Mouse (Mus musculus) spleen, adult 12 weeks (tissue): Measurements from ENCODE around the gene Sult2b1.
A peak's percentile ranks its signal among the peaks of the same experiment; 100 is the strongest.

Experiments used
- DNase-seq: peaks from one replicate; pipeline ENCODE4 v3.0.0; 2022; ENCODE audit warnings: low spot score

The Sult2b1 gene

DNA sequence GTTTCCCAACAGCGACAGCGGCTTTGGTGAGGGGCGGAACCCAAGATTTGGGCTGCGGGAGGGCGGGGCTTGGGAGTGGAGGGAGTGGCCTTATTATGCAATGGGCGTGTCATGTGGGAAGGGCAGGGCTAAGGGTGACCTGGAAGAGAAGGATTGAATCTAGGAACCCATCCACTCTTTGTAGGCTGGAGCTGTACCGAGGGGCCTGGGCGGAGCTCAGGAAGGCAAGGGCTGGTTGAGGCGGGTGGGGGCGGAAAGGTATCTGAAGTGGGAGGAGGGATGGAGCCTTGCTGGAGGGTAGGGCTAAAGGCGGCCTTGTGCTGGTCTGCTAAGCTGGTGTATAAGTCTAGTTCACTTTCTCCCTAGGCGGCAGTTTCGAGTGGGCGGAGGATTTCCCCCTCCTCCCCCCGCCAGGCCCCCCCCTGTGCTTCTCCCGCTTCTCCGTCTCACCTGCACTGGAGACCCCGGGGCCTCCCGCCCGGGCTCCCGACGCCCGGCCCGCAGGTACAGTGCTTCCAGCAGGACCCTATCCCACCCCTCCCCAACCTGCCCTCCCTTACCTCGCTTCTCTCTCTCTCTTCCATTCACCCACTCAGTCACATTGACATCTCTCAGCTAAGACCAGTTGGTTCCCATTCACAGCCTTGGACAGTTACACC, 16.2 kb upstream of the Sult2b1 start:
- DNase-seq: peak; percentile 58

DNA sequence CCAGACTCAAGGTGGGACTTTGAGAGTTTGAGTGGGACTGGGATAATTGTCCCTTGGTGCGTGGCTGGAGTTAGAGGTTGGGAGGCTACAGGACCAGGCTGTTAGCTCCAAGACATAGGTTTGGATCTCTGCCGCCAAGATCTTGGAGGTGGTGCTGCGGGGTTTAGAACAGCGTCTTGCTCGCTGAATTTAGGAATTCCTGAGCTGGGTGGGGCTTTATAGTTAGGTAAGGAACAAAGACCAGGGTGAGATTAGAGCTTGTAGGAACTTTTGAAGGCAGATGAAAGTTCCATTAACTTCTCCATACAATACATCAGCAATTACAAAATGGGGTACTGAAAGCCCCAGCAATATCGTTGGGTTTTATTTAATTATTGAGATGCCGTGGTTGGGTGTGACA, 15.5 kb upstream of the Sult2b1 start:
- no peak for DNase-seq

DNA sequence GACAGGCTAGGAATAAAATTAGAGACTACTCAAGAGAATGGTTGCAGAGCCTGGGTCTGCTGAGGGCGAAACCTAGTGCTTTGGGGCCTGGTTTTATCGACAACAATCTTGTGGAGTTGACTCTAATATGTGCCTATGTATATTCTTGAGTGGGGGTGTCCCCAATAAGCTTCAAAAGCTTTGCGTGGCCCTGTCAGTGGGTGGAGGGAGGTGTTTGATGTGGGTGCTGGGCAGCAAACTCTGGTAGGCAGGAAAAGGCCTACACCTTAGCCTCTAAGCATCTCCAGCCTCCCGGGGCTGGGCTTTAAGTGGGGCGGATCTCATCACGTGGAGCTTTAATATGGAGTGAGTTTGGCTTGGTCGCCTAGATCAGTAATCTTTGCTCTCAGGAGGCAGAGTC, 14.5 kb upstream of the Sult2b1 start:
- no peak for DNase-seq

DNA sequence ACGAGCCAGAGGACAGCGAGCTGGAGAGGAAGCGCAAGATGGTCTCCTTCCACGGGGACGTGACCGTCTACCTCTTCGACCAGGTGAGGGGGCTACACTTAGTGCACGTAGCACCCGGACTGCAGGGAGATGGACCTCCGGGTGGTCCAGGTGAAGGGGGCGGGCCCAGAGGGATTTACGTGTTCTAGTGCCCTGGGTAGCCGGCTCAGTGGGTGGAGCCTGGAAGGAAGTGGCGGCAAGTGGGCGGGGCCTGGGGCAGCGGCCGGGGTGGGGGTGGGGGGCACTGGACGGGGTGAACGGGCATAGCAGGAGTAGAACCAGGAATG, 14.0 kb upstream of the Sult2b1 start:
- peak; percentile 42 for DNase-seq

DNA sequence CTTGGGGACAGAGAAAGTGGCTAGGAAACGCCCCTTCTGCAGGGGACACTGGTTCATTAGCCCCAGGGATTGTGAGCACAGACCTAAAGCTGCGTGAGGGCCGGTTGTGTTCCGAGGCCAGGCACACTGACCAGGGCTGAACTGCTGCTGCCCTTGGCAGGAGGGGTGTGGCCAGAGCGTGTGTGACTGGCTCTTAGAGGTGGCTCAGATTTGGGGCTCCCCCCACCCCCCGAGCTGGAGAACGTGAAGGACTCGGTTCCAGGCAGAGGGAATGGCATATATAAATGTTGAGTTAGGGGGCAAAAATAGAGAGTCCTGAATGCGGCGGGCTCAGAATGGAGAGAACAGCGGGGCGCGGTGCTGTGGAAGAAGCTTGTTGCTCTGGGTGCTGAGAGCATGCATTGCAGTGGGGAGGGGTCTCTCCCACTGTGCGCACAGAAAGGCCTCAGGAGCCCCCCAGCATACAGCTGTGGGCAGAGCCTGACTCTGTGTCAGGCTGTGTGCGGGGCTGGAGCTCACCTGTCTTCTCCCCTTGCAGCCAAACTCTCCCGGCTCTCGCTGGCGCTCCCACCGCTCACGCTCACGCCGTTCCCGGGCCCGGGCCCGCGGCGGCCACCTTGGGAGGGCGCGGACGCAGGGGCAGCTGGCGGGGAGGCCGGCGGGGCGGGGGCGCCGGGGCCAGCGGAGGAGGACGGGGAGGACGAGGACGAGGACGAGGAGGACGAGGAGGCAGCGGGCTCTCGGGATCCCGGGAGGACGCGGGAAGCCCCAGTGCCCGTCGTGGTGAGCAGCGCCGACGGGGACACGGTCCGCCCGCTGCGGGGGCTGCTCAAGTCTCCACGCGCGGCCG, 13.4 kb upstream of the Sult2b1 start:
- DNase-seq: no peak

DNA sequence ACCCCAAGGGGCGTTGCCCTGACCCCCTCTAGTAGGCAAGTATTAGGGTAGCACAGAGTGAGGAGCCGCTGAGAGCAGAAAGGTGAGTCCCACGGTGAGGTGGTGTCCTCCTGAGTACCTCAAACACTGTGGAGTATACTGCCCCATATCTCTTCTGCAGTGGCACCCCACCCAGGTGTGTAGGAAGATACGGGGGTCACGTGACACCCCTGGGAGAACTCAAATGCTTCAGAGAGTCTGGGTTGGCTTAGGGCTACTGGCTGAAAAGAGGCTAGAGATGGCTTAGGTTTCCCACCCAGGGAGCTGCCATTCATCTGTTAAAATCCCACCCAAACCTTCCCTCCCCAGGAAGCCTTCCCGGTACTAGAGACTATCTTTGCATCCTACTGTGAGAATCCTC, 12.5 kb upstream of the Sult2b1 start:
- peak; percentile 69 for DNase-seq

DNA sequence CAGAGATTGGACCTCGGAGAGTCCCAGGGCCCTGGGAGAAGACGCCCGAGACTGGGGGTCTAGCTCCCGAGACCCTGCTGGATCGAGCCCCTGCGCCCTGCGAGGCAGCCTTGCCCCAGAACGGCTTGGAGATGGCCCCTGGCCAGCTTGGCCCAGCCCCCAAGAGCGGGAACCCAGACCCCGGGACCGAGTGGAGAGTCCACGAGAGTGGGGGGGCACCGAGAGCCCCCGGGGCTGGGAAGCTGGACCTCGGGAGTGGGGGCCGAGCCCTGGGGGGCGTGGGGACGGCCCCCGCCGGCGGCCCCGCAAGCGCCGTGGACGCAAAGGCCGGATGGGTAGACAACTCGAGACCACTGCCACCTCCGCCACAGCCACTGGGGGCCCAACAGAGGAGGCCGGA, 10.5 kb upstream of the Sult2b1 start:
- DNase-seq: no peak

DNA sequence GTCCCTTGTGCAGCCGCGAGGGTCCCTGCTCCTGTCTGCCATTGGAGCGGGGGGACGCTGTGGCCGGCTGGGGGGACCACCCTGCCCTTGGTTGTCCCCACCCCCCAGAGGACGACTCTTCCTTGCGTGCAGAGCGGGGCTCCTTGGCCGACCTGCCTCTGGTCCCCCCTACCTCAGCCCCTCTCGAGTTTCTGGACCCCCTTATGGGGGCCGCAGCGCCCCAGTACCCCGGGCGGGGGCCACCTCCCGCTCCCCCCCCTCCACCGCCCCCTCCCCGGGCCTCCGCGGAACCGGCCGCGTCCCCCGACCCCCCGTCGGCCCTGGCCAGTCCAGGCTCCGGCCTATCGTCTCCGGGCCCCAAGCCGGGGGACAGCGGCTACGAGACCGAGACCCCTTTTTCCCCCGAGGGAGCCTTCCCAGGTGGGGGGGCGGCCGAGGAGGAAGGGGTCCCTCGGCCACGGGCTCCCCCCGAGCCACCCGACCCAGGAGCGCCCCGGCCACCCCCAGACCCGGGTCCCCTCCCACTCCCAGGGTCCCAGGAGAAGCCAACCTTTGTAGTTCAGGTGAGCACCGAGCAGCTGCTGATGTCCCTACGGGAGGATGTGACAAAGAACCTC, 9.6 kb upstream of the Sult2b1 start:
- no peak for DNase-seq

DNA sequence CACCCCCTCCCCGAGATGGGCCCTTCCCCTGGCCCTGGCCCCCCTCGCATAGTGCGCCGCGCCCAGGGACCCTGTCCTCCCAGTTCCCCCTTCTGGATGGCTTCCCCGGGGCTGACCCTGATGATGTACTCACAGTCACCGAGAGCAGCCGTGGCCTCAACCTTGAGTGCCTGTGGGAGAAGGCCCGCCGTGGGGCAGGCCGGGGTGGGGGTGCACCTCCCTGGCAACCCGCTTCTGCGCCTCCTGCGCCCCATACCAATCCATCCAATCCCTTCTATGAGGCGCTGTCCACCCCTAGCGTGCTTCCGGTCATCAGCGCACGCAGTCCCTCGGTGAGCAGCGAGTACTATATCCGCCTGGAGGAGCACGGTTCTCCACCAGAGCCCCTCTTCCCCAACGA, 8.8 kb upstream of the Sult2b1 start:
- no peak for DNase-seq

DNA sequence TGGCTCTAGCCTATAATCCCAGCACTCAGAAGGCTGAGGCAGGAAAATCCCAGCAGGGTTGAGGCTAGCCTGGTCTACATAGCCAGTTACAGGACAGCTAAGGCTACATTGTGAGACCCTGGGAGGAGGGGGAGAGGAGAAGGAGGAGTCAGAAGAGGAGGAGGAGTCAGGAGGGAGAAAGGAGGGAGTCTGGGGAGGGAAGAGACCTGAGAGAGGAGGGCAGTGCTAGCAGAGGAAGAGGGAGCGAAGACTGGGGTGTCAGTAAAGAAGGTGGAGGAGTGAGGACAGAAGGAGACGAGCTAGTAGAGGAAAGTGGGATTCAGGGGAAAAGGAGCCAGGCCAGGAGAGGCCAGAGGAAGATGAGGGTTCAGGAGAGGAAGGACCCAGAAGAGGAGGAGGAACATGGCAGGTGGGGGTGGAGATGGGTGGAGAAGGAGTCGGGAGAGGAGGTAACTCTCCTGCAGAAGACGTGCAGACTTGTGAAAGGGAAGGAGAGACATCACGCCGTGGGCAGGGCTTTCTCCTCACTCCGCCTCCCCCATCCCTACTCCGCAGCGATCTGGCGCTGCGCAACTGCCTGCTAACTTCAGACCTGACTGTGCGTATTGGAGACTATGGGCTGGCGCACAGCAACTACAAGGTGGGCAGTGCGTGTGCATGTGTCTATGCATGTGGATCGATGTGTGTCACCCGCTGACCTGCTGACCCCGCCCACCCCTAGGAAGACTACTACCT, 7.5 kb upstream of the Sult2b1 start:
- DNase-seq: no peak

DNA sequence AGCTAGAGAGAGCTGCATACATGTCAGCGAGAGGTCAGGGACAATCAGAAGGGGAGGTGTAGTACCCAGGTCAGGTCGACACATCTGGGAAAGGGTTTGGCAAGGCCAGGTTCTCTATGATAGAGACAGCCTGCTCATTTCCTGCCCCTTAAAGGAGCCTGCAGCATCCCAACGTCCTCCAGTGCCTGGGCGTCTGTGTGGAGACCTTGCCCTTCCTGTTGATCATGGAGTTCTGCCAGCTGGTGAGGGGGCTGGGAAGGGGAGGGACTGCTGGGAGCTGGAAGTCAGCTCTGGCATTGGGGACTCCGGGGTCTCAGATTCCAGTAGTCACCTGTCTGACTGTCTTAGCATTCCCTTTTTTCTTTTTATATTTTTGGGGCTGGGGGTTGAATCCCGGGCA, 6.3 kb upstream of the Sult2b1 start:
- DNase-seq: no peak

DNA sequence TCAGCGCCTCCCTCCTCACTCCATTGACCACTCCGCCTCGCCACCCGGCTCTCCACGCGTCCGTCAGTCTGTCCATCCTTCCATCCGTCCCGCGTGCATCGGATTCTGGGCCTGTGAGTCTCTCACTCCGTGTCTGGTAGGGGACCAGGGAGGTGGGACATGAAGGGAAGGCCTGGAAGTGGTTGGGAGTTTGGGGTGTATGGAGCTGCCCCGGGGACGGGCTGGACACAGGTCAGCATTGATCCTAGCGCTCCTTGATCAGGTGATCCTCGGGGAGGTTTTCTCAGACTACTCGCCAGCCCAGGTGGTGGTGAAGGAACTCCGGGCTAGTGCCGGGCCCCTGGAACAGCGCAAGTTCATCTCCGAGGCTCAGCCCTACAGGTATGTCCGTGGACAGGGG, 3.2 kb upstream of the Sult2b1 start:
- no peak for DNase-seq

DNA sequence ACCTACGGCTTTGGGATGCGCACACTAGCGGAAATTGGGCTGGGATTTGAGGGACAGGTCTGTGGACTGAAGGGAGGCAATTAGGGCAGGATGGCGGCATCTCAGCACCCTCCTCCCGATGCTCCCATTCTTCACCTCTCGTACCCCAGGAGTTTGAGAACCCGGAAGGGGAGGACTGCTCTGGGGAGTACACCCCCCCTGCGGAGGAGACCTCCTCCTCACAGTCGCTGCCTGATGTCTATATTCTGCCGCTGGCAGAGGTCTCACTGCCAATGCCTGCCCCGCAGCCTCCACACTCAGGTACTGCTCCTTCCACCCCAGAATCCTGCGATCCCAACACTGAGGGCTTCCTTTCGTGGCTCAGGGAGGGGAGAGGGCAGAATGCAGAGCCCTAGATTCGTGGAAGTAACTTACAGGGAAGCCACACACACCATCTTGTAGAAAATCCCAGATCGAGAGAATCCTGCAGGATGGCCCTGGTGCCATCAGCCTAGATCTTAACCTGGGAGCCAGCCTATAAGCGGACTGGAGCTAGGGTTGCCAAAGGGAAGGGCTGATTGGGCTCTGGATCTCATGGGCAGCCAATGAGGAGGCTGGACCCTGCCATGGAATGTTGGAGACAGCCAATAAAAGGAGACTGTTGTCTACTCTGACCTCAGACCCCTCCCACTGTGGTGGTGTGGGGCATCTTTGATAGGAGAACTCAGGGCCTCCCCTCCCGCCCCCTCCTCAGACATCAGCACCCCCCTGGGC, 2.4 kb upstream of the Sult2b1 start:
- no peak for DNase-seq

DNA sequence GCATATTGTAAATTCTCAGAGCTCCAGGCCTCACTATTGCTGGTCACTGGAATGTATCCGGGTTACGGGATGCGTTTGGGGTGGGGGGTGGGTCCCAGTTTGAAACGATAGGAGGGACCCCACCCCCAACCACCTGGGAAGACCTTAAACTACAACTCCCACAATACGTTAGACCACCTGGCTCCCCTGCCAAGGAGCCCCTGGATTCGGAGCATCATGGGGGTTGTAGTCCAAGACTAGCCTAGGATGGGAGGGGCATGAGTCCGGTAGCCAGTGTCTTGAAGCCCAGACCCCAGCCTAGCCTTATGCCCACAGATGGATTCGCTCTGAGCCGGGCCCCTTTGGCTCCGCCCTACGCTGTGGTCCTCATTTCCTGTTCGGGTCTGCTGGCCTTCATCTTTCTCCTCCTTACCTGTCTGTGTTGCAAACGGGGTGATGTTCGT, 1.7 kb upstream of the Sult2b1 start:
- DNase-seq: no peak

DNA sequence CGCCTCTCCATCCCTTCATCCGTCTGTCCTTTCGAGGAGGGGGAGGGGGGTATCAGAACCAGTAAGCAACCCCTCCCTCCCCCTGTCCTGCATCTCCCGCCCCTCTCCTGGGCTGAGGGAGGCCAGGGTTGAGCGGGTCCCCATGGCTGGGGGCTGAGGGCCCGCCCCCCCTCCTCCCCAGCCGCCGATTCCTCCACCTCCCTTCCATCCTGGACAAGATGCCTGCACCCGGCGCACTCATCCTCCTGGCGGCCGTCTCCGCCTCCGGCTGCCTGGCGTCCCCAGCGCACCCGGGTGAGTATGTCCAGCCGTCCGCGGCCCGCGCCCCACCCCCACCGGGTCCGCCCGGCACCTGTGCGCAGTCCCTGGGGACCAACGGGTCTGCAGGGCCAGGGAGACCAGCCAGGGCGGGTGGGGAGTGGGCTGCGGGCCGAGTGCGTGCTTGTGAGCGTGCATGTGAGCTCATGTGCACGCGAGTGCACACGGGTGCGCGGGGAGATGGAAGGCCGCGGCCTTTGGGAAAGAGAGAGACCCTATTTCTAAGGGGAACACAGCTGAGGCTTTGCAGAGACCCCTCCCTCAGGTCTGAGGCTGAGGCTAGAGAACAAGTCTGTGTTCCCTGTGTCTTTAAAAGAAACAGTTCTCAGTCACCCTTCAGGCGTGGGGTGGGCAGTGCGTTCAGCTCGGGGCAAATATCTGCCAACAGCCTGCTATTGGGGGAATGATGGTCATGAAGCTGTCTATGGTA, 1.1 kb upstream of the Sult2b1 start:
- DNase-seq: no peak

DNA sequence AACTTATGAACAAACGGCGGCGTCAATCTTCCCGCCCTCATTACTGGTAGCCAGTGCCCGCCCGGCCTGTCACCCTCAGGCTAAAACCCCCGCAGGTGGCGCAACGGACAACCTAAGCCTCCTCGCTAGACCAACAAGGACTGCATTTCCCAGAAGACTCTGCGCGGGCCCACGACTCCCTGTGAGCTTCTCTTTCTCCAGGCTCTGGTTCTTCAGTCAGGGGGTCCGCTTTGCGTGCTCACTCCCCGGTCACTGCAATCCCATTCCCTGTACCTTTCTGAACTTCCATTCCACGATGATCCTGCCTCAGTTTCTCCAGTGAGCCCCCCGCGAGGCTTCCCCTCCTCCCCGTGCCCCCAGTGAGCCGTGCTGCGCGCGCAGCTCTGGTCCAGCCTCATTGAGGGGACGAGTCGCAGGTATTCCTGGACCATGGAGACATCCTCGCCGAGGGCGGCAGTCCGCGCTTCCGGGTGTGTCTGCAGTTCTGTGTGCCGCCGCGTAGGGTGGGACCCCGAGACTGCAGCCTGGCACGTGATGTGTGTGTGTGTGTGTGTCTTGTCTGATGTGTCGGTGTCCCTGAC, 868 bp downstream of the Sult2b1 start, which contains the start of gene Lmtk3:
TSS of gene Lmtk3 (plus strand) at position 228 of the 581 bp plus-strand sequence.
- no peak for DNase-seq

DNA sequence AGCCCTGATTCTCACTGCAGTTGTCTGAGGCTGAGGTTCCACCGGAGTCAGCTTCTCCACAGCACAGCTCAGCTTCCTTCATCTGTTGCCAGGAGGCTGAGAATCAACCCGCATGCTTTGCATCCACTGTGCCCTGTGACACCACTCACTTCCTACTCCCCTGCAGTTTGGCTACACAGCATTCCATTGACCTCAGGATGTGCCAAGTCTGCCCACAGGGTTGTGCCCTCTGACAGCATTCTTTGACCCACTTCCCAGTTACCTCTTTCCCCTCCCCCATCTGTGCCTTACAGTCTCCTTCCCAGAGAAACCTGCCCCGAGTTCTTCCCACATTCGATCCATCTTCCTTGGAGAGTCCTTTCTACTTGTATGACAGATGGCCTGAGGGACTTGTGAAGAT, 2.2 kb downstream of the Sult2b1 start:
- DNase-seq: no peak

DNA sequence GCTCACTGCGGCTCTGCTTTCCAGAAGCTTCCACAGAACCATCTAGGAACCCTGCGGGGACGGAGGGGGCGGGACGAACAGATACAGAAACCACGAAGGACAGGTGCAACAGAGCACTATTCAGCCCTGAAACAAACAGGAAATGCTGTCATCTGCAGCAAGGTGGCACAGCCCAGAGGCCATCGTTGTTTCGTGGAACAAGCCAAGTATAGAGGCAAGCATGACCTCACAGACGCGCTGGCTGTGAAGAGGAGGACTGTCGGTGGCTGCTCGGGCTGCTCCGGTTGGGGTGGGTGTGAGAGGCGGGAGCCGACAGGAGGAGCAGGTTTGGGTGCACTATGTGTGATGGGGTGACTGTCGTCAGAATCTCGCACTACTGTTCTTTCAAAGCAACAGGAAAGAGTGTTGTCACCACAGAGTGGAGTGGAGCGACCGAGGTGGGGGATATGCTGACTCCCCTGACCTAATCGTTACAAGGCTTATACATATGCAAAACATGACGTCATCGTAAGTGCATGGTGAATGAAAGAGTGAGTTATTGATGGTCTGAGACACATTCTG, 5.3 kb downstream of the Sult2b1 start:
- DNase-seq: no peak

DNA sequence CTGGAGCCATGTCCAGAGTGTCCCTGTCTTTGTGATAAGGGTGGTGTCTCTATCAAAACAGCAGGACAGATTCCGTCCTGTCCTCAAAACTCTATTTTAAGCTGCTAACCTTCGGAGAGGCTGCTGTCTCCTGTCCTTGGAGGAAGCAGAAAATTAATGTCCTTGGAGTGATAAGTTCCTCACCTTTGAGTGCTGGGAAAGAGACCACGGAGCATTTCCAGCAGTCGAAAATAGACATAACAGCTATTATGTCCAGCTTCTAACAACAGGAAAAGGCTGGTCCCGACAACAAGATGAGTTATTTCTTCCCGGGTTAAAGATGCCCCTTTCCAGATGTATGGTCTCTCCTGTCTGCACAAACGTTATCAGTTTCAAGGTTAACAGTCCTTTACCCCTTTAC, 9.2 kb downstream of the Sult2b1 start:
- DNase-seq: no peak

DNA sequence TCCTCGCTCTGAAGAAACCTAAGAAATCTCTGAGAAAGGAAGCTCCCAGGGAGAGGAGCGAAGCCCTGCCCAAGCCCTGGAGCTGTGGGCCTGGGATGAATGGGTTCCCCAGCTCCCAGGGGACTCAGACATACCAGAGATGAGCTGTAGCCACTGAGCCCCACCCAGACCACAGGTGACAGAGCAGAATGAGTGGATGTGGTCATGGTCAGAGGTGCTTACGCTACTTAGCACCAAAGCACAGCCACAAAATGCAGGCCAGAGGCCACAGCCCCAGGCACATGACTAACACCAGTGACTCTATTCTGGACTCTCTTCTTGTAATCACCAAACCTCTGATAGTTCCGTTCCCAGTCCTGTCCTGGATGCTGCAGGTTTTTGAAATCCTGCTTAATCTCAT, 13.4 kb downstream of the Sult2b1 start:
- no peak for DNase-seq
